Mouse (Mus musculus) neural tube, embryonic 10.5 days (tissue): ENCODE results near the gene Aldh1l1.
"Not testable (repeated sequence)": the region's sequence is repeated elsewhere in the genome, so short reads cannot be mapped to it uniquely, and the experiment has no call there.

Experiments used
- DNase-seq: peaks from one replicate; pipeline ENCODE4 v3.0.0-alpha.2; 2017; ENCODE audit warnings: low spot score; ENCODE audit errors: extremely low spot score

The Aldh1l1 gene

GRCm38 (mm10) chr6:90618821-90619636, 132.8 kb downstream of the Aldh1l1 start:
- no peak for DNase-seq

- no peak for DNase-seq
Measured at GRCm38 (mm10) chr6:90619936-90620335, 133.7 kb downstream of the Aldh1l1 start.

DNA sequence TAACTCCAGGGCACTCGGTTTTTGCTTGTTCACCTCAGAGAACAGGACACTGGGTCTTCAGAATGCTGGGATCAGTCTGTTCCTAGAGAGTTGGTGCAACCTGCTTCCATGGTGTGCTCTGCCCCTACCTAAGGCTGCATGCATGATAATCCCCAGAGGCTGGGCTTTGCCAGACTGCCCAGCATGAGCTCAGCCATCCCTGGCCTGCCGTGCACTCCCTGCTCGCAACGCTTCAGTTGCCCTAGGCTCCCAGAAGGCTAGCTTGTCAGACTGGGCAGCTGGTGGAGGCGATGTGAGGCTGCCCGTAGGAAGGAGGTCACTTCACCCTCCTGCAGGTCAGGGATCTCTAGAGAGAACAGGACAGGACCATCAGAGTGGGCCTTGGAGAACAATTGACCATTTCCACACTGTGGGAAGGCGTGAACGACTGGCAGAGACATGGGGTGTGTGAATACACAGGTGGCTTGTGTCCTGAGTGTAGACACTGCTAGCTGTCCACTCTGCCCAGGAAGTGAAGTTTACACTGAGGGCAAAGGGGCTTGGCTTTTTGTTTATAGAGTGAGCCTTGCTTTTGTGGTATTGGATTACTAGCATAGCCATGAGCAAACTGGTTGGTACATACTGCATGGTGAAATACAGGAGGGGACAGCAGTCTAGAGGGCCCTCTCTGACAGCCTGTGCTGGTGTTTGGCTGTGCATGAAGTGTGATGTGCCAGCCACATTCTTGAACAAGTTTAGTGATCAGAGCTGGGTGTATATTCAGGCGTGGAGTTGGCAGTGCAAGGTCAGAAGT, 134.8 kb downstream of the Aldh1l1 start:
- DNase-seq, result no peak

DNA sequence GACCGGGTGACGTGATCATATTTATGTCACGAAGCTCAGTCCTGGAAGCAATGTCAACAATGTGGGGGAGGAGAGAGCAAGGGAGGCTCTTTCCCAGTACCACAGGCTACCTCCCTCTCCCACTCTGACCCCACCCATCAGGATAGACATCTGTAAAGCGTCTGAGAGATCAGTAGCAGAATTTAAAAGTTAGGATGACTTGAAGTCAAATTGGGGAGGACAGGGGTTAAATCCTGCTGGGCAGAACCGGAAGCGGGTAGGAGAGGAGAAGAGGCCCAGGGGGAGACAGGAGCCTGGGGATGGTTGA, 135.3 kb downstream of the Aldh1l1 start:
- no peak for DNase-seq

DNA sequence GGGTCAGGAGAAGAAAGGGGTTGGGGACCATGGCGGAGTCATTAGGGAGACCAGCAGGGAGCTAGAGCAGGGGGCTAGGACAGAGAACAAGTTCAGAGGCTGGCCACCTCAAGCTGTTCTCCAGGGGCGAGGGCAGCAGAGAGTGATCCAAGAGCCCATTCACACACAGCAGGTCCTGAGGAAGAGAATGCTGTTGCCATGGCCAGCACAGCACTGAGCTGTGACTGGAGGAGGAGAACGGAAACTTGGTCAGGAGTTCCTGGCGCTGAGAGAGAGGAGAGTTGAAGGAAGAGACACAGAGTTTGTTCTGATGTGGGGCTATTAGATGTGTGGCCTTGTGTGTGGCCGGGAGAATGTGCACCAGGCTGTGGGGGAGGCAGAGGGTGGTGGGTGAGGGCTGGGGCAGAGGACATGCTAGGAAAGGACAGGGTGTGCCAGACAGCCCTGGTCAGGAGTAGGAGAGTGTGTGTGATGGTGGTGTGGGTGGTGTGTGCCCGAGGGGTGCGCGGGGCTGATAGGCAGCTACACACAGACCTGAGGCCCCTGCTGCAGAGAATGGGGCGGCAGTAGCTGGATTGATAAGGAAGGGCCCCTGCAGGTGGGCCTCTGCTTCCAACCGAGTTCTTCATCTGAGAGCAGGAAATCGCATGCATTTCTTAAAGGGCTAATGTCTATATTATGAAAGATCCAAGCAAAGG, 136.7 kb downstream of the Aldh1l1 start:
- no peak for DNase-seq

- DNase-seq, result no peak
Measured at GRCm38 (mm10) chr6:90623456-90623836, 137.2 kb downstream of the Aldh1l1 start.

DNA sequence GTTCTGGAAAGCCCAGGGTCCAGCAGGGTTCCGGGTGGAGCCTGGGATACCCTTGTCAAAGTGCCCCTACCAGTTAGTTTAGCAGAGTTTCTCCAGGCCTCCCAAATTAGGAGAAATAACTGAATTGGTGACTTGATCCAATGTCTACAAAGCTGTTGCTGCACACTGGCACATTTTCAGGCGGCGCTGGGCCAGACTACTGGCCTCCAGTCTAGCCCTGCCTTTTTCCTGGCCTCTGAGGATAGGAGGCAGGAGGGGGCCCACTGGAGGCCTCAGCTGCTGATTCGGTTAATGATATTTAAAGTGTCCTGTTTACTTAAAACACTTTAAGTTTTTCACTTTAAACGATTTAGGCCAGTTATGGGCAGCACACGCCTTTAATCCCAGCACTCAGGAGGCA, 138.0 kb downstream of the Aldh1l1 start:
- DNase-seq, result no peak

GRCm38 (mm10) chr6:90624733-90625132, 138.5 kb downstream of the Aldh1l1 start:
- DNase-seq, result no peak

GRCm38 (mm10) chr6:90625207-90625994, 139.2 kb downstream of the Aldh1l1 start:
- DNase-seq, result no peak

- DNase-seq, result no peak
Measured at GRCm38 (mm10) chr6:90627556-90627955, 141.3 kb downstream of the Aldh1l1 start.

GRCm38 (mm10) chr6:90629506-90629905, 143.3 kb downstream of the Aldh1l1 start:
- no peak for DNase-seq

DNA sequence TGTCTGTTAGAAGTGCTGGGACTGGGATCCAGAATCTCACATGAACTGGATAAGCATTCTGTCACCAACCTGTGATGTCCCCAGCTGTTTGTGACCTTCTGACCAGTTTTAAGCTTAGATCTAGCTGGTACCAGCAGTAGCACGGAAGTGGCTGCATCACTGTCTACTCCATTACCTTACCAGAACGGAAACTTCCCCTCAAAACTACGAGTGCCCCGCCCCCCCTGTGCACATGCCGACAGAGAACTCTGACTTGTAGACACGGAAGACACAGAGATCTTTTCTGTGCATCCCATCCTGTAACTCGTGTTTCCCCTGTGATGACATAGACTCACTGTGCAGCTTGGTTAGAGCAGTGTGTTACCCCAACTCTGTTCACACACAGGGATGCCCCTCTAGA, 144.2 kb downstream of the Aldh1l1 start:
- no peak for DNase-seq

- DNase-seq, result not testable (repeated sequence)
Measured at GRCm38 (mm10) chr6:90632526-90632925, 146.3 kb downstream of the Aldh1l1 start.

- DNase-seq, result no peak
Measured at GRCm38 (mm10) chr6:90635081-90635480, 148.9 kb downstream of the Aldh1l1 start.

DNA sequence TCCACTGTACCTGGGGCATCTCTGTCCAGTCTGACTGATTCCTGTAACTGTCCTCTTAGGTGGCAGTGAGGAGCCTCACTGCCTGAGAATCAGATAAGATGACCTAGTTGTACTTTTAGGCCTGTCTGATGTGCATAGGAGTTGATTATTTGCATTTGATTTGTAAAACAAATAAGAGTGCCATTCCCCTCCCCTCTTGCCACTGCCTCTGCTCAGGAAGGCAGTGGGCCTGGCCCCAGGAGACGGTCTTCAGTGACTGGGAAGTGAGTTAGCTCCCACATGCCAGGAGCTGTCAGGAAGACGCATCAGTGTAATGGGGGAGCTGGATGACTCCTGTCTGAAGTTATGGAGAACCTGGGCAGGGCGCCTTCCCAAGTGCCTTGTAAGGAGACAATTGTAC, 149.4 kb downstream of the Aldh1l1 start:
- DNase-seq, result no peak

- DNase-seq, result no peak
Measured at GRCm38 (mm10) chr6:90643057-90643456, 156.8 kb downstream of the Aldh1l1 start.

GRCm38 (mm10) chr6:90644965-90645364, 158.7 kb downstream of the Aldh1l1 start:
- DNase-seq, result no peak

- no peak for DNase-seq
Measured at GRCm38 (mm10) chr6:90648391-90648790, 162.2 kb downstream of the Aldh1l1 start.

DNA sequence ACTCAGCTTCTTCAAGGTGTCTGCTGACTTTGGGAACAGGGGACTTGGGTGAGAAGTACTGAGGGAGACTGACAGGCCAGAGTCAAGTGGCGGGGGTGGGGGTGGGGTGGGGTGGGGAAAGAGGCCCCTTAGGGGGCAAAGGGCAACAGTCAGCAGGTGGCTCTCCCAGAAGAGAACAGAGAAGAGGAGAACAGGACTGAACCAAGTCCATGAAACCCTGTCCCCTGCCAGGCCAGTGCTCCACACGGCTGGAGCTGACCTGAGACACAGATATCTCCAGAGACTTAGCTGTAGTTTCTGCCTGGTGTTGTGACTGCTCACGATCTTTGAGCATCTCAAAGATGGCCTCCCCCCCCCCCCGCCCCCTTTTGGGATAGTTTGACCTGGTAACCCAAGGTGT, 163.1 kb downstream of the Aldh1l1 start:
- DNase-seq, result no peak
